Mouse (Mus musculus) heart, adult 18-20 months (tissue): ENCODE results near the gene Flt3. TPM values are rescaled to one million over a fixed set of nuclear protein-coding genes. Genes with fewer than 3 reads are reported as not detected.

Experiments used
- DNase-seq, 2 experiments: peaks; one replicate each; pipeline ENCODE4 v3.0.0; 2021 to 2022; ENCODE audit warnings: mixed read lengths in 1 of 2
- total RNA-seq, 2 experiments: library from RNA; stranded (reverse); gene quantifications; 2 replicates each; pipeline ENCODE4 v1.2.3; 2021

Gene Flt3
- total RNA-seq, 2 experiments from 2014 or later, result 0.10 to 0.62 TPM

DNA sequence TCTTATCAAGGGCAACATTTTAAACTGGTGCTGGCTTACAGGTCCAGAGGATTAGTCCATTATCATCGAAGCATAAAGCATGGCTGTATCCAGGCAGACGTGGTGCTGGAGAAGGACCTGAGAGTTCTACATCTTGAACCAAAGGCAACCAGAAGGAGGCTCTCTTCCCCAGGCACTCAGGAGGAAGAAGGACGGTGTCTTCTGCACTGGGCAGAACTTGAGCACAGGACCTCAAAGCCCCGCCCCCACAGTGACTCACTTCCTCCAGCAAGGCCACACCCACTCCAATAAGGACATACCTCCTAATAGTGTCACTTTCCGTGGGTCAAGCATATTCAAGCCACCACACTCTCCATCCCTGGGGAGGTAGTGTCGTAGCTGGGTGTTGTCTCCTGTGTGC lies 10.3 kb upstream of the Flt3 start:
- no peak for DNase-seq

DNA sequence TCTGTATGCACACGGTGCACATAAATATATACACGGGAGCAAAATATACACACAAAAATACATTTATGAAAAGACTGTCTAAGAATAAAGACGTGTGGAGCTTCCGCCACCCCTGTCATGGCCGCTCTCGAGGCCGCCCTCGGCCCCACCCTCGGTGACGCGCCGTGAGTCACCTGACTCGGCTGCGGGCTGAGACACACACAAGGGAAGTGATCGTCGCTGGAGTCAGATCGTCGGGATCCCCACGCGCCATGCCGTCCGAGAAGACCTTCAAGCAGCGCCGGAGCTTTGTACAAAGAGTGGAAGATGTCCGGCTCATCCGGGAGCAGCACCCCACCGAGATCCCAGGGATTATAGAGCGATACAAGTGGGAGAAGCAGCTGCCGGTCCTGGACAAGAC lies 8.4 kb upstream of the Flt3 start:
- DNase-seq, result peak in 1 of 2 experiments; percentile 18

DNA sequence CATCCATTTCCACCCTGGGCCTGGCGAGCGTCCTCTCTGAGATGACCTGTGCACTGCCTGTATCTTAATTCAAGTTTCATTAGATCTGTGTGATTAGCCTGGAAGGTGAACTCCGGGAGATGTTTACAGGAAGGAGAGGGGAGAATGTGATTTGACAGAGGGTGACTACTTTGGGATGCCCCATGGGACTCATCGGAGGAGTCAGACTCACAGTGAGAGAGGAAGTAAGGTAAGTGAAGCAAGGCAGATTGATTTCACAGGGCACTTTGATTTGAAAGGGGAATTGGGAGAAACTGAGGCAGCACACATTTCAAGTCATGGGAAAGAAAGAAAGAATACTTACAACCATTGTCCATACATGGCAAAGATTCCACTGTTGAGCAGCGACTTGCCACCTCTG lies 5.8 kb upstream of the Flt3 start:
- no peak for DNase-seq

DNA sequence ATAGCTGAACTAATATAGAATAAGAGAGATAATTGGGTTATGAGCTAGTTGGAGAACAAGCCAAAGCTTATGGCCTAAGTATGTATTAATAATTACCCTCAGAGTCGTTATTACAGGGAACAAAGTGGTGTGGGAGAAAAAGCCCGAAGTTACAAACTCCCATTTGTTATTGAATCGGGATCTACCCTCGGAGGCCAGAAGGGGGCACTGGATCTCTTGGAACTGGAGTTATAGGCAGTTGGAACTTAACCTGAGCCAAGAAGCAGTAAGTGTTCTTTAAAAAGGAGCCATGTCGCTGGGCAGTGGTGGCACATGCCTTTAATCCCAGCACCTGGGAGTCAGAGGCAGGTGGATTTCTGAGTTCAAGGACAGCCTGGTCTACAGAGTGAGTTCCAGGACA lies 2.2 kb upstream of the Flt3 start:
- peak; percentile 33 to 69 for DNase-seq

DNA sequence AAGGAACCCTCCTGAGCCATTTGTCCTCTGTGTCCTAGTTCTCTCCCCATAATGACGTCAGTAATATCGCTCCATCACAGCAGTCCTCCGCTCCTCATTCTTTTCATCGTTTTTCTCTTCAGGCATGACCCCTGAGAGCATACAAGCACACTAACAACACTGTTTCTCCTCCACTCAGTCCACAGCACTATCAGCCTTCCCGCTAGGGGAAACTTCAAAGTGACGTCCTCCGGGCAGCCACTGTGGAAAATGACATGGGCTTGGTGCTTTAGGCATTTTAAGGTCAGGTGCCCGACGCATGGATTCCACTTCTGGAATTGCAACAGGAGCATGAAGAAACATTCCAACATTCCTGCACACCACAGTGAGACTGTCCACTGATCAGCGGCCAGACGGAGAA lies 735 bp upstream of the Flt3 start:
- DNase-seq, result no peak

DNA sequence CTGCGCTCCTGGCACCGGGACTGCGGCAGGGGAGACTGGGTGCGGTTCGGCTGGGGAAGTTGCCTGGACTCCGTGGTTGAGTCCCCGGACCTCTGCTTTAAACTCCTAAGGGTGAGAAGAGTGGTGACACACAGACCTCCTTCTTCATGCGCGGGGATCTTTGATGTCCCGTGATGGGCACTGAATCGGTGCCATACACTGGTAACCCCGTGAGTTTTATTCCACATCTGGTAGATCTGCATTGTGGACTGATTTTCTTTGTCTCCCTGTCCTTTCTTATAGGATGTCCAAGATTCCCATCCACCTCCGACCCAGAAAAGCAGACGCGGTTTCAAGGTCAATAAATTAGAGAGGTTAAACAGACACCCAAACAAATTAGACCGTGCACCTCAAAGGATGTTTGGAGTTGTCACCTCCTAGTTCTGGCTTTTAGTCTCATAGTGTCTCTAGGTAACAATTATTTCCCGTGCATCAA lies 253 bp upstream of the Flt3 start:
- no peak for DNase-seq

DNA sequence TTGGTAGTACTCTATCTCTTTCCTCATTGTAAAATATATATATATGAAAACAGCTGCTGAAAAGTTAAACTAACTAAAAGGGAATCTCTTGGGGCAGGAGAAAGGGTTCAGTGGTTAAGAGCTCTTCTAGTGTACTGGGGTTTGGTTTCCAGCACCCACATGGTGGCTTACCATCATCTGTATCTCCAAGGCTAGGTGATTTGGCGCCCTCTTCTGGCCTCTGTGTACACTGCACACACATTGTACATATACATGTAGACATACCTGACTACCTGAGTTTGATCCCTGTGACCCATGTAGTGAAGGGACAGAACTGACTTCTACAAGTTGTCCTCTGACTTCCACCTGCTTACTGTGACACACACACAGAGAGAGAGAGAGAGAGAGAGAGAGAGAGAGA lies 5.2 kb downstream of the Flt3 start:
- DNase-seq, result no peak

DNA sequence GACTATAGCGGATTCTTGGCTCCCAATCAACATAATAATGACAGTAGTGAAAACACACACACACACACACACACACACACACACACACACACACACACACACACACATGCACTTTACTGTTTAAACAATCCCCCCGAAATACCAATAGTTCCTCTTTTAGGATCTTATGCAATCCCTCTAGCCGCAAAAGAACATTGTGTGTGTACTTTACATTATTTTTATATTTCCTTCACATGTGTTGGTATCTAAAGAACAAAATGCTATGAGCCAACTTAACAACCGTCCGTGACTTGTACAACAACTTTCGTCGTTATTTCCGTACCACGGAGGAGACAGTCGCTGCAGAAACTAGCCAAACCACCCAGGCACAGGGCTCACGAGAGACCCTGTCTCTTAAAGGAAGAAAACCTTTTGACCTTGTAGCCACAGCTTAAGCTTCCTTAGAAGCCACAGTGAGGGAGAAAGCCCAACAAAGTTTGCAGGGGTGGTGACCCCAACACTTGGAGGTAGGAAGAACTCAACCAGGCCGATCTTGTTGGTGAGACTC lies 7.5 kb downstream of the Flt3 start:
- peak in 1 of 2 experiments; percentile 8 for DNase-seq

DNA sequence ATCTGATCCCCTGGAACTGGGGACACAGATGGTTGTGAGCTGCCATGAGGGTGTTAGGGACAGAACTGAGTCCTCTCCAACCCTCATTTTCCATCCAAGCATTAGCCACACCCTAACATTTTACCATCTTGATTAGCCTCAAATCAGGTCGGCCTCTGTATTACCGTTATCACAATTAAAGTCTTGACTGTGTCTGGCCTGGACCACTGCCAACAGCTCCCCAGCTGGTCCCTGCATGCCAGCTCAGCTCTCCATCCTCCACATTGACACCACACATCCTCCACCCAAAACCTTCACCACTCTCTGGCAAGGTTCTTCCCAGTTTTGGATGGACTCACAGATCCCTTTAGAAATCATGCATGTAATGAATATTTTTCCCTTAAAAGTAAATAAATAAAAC lies 9.5 kb downstream of the Flt3 start:
- no peak for DNase-seq

DNA sequence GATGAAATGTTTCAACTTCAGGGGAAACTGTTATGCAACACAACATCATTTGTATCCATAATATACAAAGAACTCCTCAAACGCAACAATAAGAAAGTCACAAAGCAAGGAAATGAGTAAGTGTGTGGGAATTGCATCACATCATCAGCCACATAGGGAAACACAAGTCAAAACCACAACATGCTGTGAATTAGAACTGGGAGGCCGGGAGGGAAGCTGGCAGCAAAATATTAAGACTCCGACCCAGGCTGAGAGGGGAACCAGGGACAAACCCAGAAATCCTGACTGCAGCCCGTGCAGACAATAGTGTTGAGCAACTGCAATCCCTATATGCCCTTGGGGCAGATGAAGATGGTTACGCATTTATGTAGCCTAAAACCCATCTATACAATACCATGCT lies 11.2 kb downstream of the Flt3 start:
- DNase-seq, result peak in 1 of 2 experiments; percentile 39

DNA sequence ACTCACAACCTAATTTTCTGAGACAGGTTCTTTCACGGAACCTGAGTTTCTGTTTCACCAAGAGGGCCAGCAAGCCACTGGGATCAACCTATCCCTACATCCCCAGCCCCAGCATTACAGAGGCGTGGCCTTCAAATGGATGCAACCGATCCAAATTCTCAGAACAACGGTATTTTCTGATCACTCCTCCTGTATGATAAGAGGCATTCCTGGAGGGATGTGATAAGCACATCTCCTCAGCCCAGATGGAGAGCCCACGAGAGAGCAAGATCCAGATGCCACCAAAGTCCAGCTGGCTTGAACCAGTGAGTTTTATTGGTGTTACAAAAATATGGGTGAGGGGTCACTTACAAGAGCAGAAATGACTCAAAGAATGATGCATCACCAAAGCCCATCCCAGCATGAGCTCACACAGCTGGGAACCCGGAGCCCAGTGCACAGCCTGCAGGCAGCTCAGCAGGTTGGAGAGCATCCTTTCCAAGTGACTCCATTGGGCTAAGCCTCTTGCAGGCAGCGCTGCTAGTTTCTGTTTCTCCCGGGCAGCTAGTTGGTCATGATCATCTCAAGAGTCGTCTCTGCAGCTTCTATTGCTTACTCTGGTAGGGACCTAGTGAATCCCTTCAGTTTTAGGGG lies 11.8 kb downstream of the Flt3 start:
- no peak for DNase-seq

DNA sequence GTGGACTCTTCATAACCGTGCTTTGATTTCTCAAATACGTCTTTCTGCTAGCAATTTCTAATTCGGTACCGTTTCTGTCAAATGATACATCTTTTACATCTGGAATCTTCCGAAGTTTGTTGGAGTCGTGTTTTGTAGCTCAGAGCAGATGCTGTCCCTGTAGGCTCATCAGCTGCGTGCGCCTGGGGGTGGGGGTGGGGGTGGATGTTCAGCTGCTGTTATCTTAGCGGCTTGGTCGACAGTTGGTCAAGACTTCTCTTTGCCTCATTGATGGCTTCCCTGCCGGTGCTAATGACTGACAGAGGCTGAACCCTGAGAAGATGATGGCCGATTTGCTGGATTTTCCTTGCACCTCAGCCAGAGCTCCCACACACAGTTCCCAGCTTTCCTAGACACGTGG lies 13.4 kb downstream of the Flt3 start:
- no peak for DNase-seq

DNA sequence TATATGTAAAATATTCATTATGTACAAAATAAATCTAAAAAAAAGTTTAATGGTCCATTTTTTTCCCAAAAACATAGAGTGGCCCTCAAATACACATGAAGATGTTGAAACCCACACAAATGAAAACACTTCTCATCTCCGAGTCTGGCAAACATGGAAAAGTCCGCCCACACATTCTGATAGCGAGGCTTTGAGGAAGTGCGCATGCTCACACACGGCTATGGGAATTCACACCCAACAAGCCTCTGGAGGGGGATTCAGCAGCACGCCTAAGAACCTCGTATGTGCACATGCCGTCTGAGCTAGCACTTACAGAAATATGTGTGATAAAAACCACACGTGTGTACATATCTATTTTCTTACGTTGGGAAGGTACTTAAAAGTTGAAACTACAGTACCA lies 18.9 kb downstream of the Flt3 start:
- DNase-seq, result peak in 1 of 2 experiments; percentile 20

DNA sequence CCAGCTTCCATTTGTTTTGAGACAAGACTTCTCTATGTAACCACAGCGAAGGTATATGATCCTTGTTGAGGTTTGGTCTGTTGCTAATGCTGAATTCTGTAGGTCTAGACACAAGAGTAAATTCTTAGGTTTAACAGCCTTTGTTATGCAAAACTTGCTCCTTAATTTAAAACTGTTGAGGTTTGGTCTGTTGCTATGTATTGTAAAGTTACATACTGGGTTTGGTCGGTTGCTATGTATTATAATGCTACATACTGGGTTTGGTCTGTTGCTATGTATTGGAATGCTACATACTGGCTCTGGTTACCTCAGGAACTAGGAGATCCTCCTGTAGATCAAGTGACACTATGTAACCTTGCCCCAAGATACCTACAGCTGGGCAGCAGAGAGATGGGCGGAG lies 20.8 kb downstream of the Flt3 start:
- DNase-seq, result no peak

DNA sequence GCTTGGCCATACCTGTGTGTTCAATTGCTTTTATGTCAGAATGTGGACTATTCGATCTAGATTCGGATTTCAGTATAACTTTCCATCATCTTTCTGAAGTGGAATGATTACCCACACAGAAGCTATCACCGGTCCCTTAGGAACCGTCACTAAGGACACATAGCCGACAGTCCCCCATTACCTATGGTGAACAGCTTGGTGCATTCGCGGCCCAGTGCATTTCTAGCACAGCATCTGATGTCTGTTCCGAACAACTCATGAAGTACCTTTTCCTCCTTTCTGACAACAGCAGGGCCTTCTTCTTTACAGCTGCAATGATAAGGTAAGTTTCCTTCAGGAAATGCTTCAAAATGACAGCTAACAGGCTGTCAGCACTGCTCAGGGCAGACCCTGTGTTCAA lies 30.0 kb downstream of the Flt3 start:
- no peak for DNase-seq

DNA sequence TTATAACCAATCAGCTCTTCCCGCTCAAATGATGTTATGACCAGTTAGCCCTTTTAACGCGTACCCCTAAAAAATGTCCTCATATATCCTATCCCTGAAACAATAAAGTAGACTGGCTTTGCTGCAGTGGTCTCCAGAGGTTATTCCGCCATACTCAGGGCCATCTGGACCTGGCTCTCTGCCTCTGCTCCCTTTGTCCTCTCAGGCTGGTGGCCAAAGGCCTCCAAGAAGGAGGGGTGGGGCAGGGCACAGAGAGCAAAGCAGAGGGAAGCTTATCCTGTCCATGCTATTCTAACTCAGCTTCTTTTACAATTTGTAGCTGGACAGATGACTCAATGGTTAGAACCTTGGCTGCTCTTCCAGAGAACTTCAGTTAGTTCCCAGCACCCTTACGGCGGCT lies 32.1 kb downstream of the Flt3 start:
- no peak for DNase-seq

DNA sequence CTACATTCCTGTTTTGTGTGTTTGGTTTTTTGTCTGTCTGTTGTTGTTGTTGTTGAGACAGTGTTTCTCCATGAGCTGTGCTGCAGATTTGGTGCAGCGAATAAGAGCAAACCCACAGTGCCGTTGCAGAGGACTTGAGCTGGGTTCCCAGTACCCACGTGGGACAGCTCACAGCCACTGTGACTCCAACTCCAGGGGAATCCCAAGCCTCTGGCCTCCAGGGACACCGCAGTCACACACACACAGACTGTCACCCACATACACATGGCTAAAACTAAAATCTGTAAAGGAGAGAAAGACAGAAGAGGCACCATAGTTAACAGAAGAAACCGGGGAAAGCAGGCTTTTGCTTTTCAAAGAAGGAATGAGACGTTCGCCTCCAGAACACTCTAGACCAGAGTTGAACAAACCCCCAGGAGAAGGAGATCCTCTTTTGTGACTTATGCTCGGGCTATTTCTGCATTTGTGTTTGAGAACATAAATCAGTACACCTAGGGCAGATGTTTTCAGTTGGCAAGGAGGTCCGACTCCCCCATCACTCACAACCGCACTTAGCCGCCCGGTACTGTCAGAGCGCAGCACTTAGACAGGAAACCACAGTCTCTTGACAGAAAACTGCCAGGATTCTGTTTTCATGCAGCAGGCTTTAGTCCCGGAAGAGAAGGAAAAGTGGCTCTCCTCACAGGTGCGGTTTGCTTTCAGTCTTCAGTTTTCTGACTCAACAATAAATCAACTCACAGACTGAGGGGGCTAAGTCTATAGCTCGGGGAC lies 34.1 kb downstream of the Flt3 start:
- no peak for DNase-seq

DNA sequence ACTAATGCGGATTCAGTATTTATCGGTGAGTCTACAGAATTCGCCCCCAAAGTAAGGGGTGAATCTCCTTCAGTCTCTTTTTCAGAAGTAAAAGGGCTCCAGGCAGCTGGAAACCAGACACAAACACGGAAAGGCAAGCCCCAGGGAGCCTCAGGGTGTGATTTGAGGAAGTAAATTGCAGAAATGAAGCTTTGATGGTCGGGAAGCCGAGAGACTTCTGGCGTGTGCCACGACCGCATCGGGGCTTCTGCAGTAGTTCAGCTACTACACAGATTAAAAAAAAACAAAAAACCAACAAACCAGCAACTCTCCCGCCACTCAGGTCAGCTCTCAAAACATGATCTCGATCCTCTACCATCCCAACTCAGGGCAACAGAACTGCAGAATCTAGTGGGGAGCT lies 37.2 kb downstream of the Flt3 start:
- peak; percentile 13 to 58 for DNase-seq

DNA sequence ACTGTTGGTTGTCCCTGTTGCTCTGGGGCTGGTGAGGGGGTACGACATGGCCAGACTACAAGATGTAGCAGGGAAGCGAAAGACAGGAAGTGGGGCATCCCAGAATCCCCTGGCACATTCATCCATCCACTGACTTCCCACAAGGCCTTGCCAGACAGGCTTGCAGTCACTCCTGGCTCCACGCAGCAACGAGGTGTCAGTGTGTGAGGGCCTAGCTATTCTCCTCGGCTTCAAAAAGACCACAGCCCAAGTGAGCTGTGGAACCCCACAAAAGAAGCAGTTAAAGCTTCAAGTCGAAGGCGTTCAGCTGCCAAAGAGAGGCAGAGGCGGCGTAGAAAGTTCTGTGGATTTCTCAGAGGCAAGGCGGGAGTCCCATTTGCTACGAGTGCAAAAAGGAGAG lies 41.8 kb downstream of the Flt3 start:
- DNase-seq, result no peak

DNA sequence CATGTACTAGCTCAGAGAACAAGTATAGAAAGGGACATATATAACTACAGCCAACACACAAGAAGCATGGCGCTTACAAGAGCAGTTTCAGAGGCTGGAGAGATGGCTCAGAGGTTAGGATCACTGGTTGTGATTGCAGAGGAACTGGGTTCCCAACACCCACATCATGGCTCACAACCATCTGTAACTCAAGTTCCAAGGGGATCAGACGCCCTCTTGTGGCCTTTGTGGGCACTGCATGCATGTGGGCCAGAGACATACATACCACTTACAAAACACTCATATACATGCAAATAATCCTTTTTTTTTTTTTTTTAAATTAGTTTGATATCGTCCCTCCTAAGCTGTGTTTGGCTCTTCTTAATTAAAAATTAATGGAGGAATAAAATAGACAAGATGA lies 42.8 kb downstream of the Flt3 start:
- DNase-seq, result peak in 1 of 2 experiments; percentile 15

DNA sequence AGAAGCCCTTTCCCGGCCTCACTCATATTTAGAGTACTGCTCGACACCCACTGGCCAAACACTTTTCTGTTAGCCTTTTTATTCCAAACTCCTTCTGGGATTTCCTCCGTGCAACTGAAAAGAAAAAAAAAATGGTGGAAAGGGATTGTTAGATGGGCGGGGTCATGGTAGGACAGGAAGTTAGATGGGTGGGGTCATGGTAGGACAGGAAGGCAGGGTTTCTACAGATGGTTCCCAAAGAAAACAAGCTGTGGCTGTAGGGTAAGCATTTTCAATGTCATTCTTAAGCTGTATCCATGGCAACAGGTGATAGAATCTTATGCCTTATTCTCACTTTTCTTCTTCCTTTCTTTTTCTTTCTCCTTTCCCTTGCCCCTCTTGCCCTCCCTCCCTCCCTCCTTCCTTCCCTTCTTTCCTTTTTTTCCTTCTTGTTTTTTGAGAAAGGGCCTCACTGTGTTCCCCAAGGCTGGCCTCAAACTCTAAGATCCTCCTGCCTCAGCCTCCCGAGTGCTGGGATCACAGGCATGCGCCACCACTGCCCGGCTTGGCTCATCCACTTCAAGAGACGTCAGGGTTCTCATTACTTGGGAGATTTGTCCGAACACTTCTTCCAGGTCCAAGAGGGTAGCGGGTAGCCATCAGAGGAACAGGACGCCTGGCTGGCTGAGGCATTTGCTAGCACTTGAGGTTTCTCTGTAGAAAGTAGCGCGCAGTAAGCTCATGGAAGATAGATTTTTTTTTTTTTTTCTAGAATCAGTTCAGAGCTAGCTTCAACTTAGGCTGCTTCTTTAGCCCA lies 43.8 kb downstream of the Flt3 start:
- DNase-seq, result no peak

DNA sequence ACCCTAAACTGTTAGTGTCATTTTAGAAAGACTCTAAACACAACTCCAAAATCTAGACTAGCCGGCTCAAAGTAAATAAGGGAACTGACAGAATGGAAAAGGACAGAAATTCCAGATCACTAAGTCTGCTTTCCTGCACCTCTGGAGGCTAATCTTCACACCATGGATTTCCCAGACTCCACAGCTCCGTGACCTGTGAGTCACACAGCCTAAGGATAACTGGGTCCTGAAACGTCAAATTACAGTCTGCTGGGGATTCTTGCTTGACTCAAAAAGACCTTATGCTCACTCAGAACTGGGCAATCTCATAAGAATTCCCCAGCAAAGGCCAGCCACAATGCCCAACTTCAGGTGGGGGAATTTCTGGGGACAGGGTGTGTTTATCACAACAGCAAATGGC lies 44.5 kb downstream of the Flt3 start:
- no peak for DNase-seq

DNA sequence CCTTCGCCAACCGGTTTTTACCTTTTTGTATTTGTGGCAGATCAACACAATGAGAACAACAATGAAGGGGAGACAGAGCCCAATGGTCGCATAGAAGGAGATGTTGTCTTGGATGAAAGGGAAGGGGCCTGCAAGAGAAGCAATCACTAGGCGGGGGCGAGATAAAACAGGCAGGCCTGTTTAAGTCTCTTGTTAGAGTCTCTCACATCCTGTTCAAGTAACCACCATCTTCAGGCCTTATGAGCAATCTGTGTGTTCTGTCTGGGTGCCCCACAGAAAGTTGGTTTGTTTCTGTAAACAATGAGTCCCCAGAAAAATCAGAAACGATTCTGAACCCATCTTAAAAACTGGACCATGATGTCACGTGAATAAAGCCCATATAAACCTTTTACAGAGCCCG lies 45.3 kb downstream of the Flt3 start:
- no peak for DNase-seq
